Mouse (Mus musculus): Measurements from ENCODE around the gene Apba2. TPM values are rescaled to one million over a fixed set of nuclear protein-coding genes. Genes with fewer than 3 reads are reported as not detected.

The Apba2 gene
- polyA plus RNA-seq, 1 experiment from 2014 or later = 173 TPM

DNA sequence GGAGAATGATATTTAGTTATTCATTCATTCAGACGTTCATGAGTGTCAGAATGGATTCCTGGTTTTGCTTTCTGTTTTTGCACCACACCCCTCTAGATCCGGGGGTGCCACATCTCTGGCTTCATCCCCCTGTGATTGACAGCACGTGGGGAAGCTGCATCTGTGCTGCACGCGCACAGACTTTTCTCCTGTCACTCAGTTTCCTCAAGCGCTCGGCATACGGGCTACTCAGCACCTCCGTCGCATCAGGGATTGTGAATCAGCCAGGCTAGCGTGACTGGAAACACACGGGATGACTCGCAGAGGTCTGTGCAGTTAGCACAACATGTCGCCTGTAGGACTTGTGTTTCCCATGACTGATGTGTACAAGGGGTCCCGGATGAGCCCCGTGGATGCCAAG is 72.6 kb downstream of the Apba2 start:
- Histone ChIP-seq H3K9ac (ENCODE audit: low read depth, low read length) (no peak overlapping the region), H3K36me3 (ENCODE audit: control insufficient read depth, insufficient read depth, low read length) (no peaks in the 10 kb centered on the region), H3K4me3 (ENCODE audit: low read length) (no peak overlapping the region), H3K27ac (ENCODE audit: low read depth, low read length) (no peak overlapping the region), H3K4me1 (ENCODE audit: control insufficient read depth, insufficient read depth, low read depth, low read length) (peaks cover 6% of the 10 kb centered on the region), H3K4me2 (ENCODE audit: low read length) (no peak overlapping the region), H3K27me3 (replicated peaks; ENCODE audit: control insufficient read depth, insufficient read depth, low read length) (no peaks in the 10 kb centered on the region), H3K9me3 (ENCODE audit: control insufficient read depth, low read length) (no peaks in the 10 kb centered on the region)
- 75% methylated on average over 16 of the region's 16 CpGs for WGBS
- no peak for ATAC-seq

DNA sequence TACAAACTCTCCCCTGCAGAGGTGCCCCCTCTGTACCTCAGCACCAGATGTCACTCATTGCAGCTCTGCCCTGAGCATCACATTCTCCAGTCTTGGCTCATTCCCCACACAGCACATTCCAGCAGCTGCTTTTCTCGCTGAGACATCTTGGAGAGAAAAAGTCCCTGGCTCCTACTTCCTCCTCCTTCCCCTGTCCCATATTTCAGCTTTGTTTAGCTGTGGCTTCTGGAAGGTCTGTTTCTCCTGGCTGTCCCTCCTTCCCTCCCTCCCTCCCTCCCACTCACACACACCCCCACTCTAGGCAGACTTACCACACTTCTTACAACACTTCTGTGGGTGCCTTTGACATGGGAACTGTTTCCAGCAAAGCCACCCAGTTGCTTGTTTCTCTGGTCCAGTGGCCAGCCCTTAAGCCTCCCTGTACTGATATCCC is 75.0 kb downstream of the Apba2 start:
- peaks cover 21% of the 10 kb centered on the region for H3K4me1 ChIP-seq (ENCODE audit: control insufficient read depth, insufficient read depth, low read depth, low read length)
- no peak for ATAC-seq
- WGBS = 40% methylated on average over 1 of the region's 1 CpGs

DNA sequence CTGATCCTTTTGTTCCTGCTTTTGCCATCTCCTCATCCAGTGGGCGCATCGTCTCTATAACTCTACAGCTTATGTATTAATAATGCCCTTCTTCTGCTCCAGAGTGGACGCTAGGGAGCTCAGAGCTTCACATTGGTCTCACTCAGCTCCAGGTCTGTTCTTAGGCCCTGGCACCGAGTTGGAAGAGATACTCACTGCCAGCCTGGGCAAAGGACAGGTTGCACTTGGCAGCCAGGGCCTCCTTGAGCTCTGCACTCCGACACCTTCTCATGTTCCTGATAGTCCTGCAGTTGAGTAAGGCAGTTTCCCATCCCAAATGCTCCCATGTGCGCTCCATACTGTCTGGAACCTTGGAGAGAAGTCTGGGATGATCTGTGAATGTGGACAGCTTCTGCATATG is 76.7 kb downstream of the Apba2 start:
- WGBS = 92% methylated on average over 6 of the region's 6 CpGs
- Histone ChIP-seq H3K4me3 (ENCODE audit: low read length) (no peak overlapping the region), H3K27me3 (replicated peaks; ENCODE audit: control insufficient read depth, insufficient read depth, low read length) (no peaks in the 10 kb centered on the region), H3K4me1 (ENCODE audit: control insufficient read depth, insufficient read depth, low read depth, low read length) (peaks cover 21% of the 10 kb centered on the region), H3K36me3 (ENCODE audit: control insufficient read depth, insufficient read depth, low read length) (no peaks in the 10 kb centered on the region), H3K27ac (ENCODE audit: low read depth, low read length) (no peak overlapping the region), H3K4me2 (ENCODE audit: low read length) (no peak overlapping the region), H3K9ac (ENCODE audit: low read depth, low read length) (no peak overlapping the region), H3K9me3 (ENCODE audit: control insufficient read depth, low read length) (no peaks in the 10 kb centered on the region)
- no peak for ATAC-seq

More for the DNA sequence above, 75.0 kb downstream of the Apba2 start:
- Histone ChIP-seq H3K4me3 (ENCODE audit: low read length) (no peak overlapping the region), H3K9me3 (ENCODE audit: control insufficient read depth, low read length) (no peaks in the 10 kb centered on the region), H3K27me3 (replicated peaks; ENCODE audit: control insufficient read depth, insufficient read depth, low read length) (no peaks in the 10 kb centered on the region), H3K36me3 (ENCODE audit: control insufficient read depth, insufficient read depth, low read length) (no peaks in the 10 kb centered on the region), H3K4me2 (ENCODE audit: low read length) (no peak overlapping the region), H3K27ac (ENCODE audit: low read depth, low read length) (no peak overlapping the region), H3K9ac (ENCODE audit: low read depth, low read length) (no peak overlapping the region)

DNA sequence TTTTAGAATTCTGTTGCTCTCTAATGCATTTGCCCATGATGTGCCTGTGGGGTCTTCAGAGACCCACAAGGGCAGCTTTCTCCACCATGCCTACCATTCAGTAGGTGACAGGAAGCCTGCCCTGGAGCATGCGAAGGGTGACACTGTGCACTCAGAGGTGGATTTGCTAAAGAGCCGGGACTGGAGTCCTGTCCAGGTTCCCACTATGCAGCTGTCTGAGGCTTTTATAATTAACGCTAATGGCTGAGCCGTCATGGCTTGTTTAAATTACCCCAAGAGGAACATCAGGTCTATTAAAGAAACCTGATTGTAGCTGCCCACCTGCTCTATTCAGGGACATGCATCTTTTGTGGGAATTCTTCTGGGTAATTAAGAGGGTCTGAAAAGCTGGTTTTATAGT is 78.4 kb downstream of the Apba2 start:
- Histone ChIP-seq H3K9ac (ENCODE audit: low read depth, low read length) (no peak overlapping the region), H3K9me3 (ENCODE audit: control insufficient read depth, low read length) (no peaks in the 10 kb centered on the region), H3K36me3 (ENCODE audit: control insufficient read depth, insufficient read depth, low read length) (no peaks in the 10 kb centered on the region), H3K4me2 (ENCODE audit: low read length) (no peak overlapping the region), H3K27ac (ENCODE audit: low read depth, low read length) (peak overlapping the region; percentile 55; the same call in 1 of the 2 replicates), H3K4me3 (ENCODE audit: low read length) (no peak overlapping the region), H3K4me1 (ENCODE audit: control insufficient read depth, insufficient read depth, low read depth, low read length) (peaks cover 21% of the 10 kb centered on the region), H3K27me3 (replicated peaks; ENCODE audit: control insufficient read depth, insufficient read depth, low read length) (no peaks in the 10 kb centered on the region)
- WGBS = 22% methylated on average over 4 of the region's 4 CpGs
- ATAC-seq = peak; percentile 40

DNA sequence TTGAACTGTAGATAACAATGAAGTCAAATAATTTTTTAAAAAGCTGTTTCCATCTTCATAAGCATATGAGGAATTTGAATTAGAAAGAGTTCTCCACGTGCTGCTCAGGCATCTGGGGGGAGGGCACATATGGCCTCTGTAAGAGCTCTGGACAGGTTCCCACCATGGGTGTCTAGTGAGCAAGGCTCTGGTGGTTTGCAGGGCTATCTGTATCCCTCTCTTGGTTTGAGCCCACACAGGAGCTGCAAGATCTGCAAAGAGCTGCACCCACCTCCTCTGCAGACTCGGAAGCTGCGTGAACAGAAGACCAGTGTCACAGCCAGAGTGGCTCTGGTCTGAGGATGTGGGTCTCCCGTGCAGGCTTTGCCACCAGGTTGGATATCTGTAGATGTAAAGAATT is 78.8 kb downstream of the Apba2 start:
- no peaks in the 10 kb centered on the region for H3K9me3 ChIP-seq (ENCODE audit: control insufficient read depth, low read length)
- no peak overlapping the region for H3K9ac ChIP-seq (ENCODE audit: low read depth, low read length)
- 52% methylated on average over 4 of the region's 4 CpGs for WGBS
- no peak overlapping the region for H3K4me2 ChIP-seq (ENCODE audit: low read length)
- 0 out of 2 replicates have a peak overlapping the region, but pooled peaks have one; percentile 6 for H3K27ac ChIP-seq (ENCODE audit: low read depth, low read length)
- no peak overlapping the region for H3K4me3 ChIP-seq (ENCODE audit: low read length)
- peaks cover 21% of the 10 kb centered on the region for H3K4me1 ChIP-seq (ENCODE audit: control insufficient read depth, insufficient read depth, low read depth, low read length)
- H3K36me3 ChIP-seq (ENCODE audit: control insufficient read depth, insufficient read depth, low read length) = no peaks in the 10 kb centered on the region
- H3K27me3 ChIP-seq (replicated peaks; ENCODE audit: control insufficient read depth, insufficient read depth, low read length) = no peaks in the 10 kb centered on the region
- 0 out of 2 replicates have a peak, but pooled peaks have one; percentile 12 for ATAC-seq

DNA sequence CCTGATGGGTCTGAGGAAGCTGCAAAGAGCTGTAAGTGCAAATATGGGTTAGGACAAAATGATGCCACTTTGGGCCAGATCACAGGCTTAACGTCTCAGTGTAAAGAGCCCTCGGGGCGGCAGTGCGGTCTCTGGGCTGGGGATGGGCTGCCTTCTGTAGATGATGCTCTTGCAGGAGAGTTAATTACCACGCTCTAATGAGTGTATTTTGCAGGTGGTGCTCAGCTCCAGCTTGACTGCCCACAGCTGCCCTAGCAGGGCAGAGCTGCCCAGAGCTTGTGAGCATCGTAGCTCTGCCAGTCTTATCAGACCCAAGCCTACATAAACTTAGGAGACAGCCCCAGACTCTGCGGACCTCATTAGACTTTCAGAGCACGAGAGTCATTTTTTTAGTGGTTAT is 80.9 kb downstream of the Apba2 start:
- Histone ChIP-seq H3K9me3 (ENCODE audit: control insufficient read depth, low read length) (no peaks in the 10 kb centered on the region), H3K27ac (ENCODE audit: low read depth, low read length) (no peak overlapping the region)
- no peak for ATAC-seq

DNA sequence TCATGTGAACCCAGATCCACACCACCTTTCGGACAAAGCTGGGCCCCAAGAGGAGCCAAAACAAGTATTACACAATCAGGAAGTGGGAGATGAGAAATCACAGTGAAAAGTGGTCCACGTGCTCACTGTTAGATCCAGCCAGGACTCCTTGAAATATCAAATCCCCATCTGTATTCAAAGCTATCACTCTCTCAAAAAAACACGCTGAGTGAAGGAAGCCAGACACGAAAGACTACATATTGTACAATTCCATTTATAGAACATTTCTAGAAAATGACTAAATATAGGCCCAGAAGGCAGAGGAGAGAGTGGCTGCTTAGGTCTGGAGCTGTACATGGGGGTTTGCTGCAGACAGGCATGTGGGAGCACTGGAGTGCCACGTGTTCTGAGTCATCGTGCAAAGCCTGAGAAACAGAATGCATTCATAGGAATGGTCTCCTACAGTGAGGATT is 82.2 kb downstream of the Apba2 start:
- Histone ChIP-seq H3K9ac (ENCODE audit: low read depth, low read length) (no peak overlapping the region), H3K4me3 (ENCODE audit: low read length) (no peak overlapping the region), H3K27me3 (replicated peaks; ENCODE audit: control insufficient read depth, insufficient read depth, low read length) (no peaks in the 10 kb centered on the region), H3K27ac (ENCODE audit: low read depth, low read length) (no peak overlapping the region), H3K4me2 (ENCODE audit: low read length) (no peak overlapping the region), H3K36me3 (ENCODE audit: control insufficient read depth, insufficient read depth, low read length) (no peaks in the 10 kb centered on the region), H3K4me1 (ENCODE audit: control insufficient read depth, insufficient read depth, low read depth, low read length) (peaks cover 18% of the 10 kb centered on the region), H3K9me3 (ENCODE audit: control insufficient read depth, low read length) (no peaks in the 10 kb centered on the region)
- WGBS = 81% methylated on average over 6 of the region's 6 CpGs
- ATAC-seq = no peak

More for the DNA sequence above, 80.9 kb downstream of the Apba2 start:
- no peak overlapping the region for H3K4me2 ChIP-seq (ENCODE audit: low read length)
- H3K4me3 ChIP-seq (ENCODE audit: low read length) = no peak overlapping the region
- H3K4me1 ChIP-seq (ENCODE audit: control insufficient read depth, insufficient read depth, low read depth, low read length) = peaks cover 18% of the 10 kb centered on the region
- H3K27me3 ChIP-seq (replicated peaks; ENCODE audit: control insufficient read depth, insufficient read depth, low read length) = no peaks in the 10 kb centered on the region
- WGBS = 55% methylated on average over 8 of the region's 8 CpGs
- no peak overlapping the region for H3K9ac ChIP-seq (ENCODE audit: low read depth, low read length)
- H3K36me3 ChIP-seq (ENCODE audit: control insufficient read depth, insufficient read depth, low read length) = no peaks in the 10 kb centered on the region

DNA sequence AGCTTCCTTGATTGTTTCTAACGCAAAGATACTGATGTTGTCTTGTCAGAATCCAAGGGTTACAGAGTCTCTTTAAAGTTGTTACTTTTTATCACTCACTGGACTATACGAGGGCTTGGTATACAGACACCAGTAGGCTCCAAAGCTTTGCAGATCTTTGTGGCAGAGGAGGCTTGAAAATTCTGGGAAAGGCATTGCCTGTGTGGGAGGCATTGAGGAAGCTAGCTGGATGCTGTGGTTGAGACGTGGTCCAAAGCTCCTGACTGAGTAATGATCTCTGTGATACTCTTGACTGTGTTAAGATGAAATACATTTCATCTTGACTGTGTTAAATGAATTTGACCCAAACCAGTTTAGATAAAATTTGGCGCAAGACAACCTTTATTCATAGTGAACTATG is 84.6 kb downstream of the Apba2 start:
- no peak overlapping the region for H3K27ac ChIP-seq (ENCODE audit: low read depth, low read length)
- H3K36me3 ChIP-seq (ENCODE audit: control insufficient read depth, insufficient read depth, low read length) = no peaks in the 10 kb centered on the region
- H3K4me1 ChIP-seq (ENCODE audit: control insufficient read depth, insufficient read depth, low read depth, low read length) = no peaks in the 10 kb centered on the region; the same call in 1 of the 2 replicates
- no peak overlapping the region for H3K9ac ChIP-seq (ENCODE audit: low read depth, low read length)
- H3K9me3 ChIP-seq (ENCODE audit: control insufficient read depth, low read length) = no peaks in the 10 kb centered on the region
- 96% methylated on average over 4 of the region's 4 CpGs for WGBS
- ATAC-seq = no peak
- no peak overlapping the region for H3K4me3 ChIP-seq (ENCODE audit: low read length)
- no peaks in the 10 kb centered on the region for H3K27me3 ChIP-seq (replicated peaks; ENCODE audit: control insufficient read depth, insufficient read depth, low read length)
- H3K4me2 ChIP-seq (ENCODE audit: low read length) = no peak overlapping the region

DNA sequence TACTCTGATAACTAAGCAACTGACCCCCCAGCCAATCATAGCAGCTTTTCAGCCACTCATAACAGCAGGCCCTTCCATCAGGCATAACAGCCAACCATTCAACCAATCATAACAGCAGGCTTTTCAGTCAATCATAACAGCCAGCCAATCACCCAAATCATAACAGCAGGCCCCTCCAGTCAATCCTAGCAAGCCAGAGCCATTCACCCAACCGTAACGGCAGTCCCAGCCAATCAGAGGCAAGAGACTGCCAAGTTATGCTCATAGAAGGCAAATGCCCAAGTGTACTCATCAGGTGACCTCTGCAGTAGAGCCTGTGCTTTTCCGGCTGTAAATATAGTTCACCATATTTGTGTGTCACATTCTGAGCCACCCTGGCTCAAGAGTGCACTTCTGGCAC is 85.1 kb downstream of the Apba2 start:
- Histone ChIP-seq H3K4me3 (ENCODE audit: low read length) (no peak overlapping the region), H3K4me1 (ENCODE audit: control insufficient read depth, insufficient read depth, low read depth, low read length) (no peaks in the 10 kb centered on the region; the same call in 1 of the 2 replicates), H3K36me3 (ENCODE audit: control insufficient read depth, insufficient read depth, low read length) (no peaks in the 10 kb centered on the region), H3K9me3 (ENCODE audit: control insufficient read depth, low read length) (no peaks in the 10 kb centered on the region), H3K27me3 (replicated peaks; ENCODE audit: control insufficient read depth, insufficient read depth, low read length) (no peaks in the 10 kb centered on the region), H3K27ac (ENCODE audit: low read depth, low read length) (no peak overlapping the region), H3K4me2 (ENCODE audit: low read length) (no peak overlapping the region), H3K9ac (ENCODE audit: low read depth, low read length) (no peak overlapping the region)
- WGBS = 80% methylated on average over 3 of the region's 3 CpGs
- ATAC-seq = no peak

Data from hindbrain, embryonic 16.5 days (tissue).